Mouse (Mus musculus): ENCODE results near the gene Matn3.

DNA sequence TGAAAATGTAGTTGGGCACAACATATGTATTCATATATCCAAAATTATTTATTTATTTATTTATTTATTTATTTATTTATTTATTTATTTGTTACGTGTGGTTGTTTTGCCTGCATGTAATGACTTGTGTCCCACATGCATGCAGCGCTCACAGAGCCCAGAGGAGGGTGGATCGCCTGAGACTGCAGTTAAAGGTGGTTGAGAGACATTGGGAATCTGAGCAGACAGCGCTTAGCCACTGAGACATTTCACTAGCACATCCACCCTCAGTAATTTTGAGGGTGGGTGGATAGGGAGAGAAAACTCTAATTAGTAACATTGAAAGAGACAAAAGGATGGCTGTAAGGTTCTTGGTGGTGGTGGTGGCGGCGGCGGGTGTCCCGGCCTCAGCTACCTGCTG, 72.7 kb downstream of the Matn3 start:
- no peak for TF ChIP-seq POLR2A (IDR thresholded peaks at IDR 0.05; ENCODE audit: extremely low read depth, insufficient read depth, low read length)
- no peak for TF ChIP-seq CTCF (IDR thresholded peaks at IDR 0.05; ENCODE audit: low read depth, low read length)

All from liver, adult 2 months (tissue).